Mouse (Mus musculus): ENCODE results near the gene Dhrs13.
A peak's percentile ranks its signal among the peaks of the same experiment; 100 is the strongest.

The Dhrs13 gene

GRCm38 (mm10) chr11:78031947-78032808, at the start of gene Dhrs13:
Dhrs13 (plus strand) TSS chr11:78032280.
- peak; percentile 74 for DNase-seq (ENCODE audit: low read depth, low spot score)

GRCm38 (mm10) chr11:77982441-77982905, 49.6 kb upstream of the Dhrs13 start, which contains the start of gene Phf12:
Phf12 (plus strand) TSS chr11:77982754.
- peak; percentile 100 for DNase-seq (ENCODE audit: low read depth, low spot score)

GRCm38 (mm10) chr11:77983191-77983936, 48.7 kb upstream of the Dhrs13 start:
- DNase-seq (ENCODE audit: low read depth, low spot score): peak; percentile 33

GRCm38 (mm10) chr11:77983937-77984835, 47.9 kb upstream of the Dhrs13 start:
- peak; percentile 35 for DNase-seq (ENCODE audit: low read depth, low spot score)

GRCm38 (mm10) chr11:77984836-77985231, 47.2 kb upstream of the Dhrs13 start:
- DNase-seq (ENCODE audit: low read depth, low spot score): no peak

- DNase-seq (ENCODE audit: low read depth, low spot score): no peak
Observed at GRCm38 (mm10) chr11:77985541-77986065, 46.5 kb upstream of the Dhrs13 start.

GRCm38 (mm10) chr11:77989071-77989690, 42.9 kb upstream of the Dhrs13 start:
- DNase-seq (ENCODE audit: low read depth, low spot score): no peak

- DNase-seq (ENCODE audit: low read depth, low spot score): peak; percentile 21
Observed at GRCm38 (mm10) chr11:77995556-77995955, 36.5 kb upstream of the Dhrs13 start.

GRCm38 (mm10) chr11:78006446-78006845, 25.6 kb upstream of the Dhrs13 start:
- peak; percentile 42 for DNase-seq (ENCODE audit: low read depth, low spot score)

DNA sequence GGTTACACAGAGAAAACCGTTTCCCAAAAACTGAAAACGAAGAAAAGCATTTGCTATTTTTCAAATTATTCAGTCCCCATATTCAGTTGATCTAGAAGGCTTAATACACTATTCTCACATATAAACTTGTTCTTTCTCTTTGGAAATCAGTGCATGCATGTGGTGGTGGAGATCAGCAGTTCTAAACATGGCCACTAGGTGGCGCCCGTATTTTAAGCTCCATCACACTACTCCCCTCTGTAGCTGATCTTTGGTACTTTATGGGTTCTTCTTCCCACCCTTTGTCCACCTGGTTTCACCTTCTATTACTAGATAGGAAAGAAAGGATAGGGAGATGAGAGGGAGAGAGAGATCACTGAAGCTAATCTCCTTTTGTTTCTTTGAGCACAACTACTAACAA, 12.4 kb upstream of the Dhrs13 start:
- peak; percentile 54 for DNase-seq (ENCODE audit: low read depth, low spot score)

- DNase-seq (ENCODE audit: low read depth, low spot score): no peak
Observed at GRCm38 (mm10) chr11:78023607-78024006, 8.5 kb upstream of the Dhrs13 start.

GRCm38 (mm10) chr11:78029240-78029639, 2.8 kb upstream of the Dhrs13 start:
- DNase-seq (ENCODE audit: low read depth, low spot score): no peak

- DNase-seq (ENCODE audit: low read depth, low spot score): no peak
Observed at GRCm38 (mm10) chr11:78030600-78030999, 1.5 kb upstream of the Dhrs13 start.

- no peak for DNase-seq (ENCODE audit: low read depth, low spot score)
Observed at GRCm38 (mm10) chr11:78031389-78031788, 691 bp upstream of the Dhrs13 start.

DNA sequence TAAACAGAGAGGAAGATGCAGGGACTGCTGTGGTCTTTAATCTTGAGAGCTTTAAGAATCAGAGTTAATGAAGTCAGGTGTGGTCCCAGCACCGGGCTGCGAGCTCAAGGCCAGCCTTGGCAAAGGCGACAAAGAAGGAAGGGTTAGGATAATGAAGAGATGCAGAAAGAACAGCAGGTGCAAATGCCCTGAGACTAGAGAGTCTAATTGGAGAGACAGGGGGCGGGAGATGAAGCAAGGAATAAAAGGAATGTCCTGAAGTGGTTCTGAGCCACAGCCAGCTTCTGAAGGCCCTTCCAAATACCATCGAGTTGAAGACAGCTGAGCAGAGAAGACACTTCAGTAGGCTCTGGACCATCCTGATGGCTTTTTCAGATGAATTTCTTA, 722 bp downstream of the Dhrs13 start:
- no peak for DNase-seq (ENCODE audit: low read depth, low spot score)

GRCm38 (mm10) chr11:78033931-78034617, 2.0 kb downstream of the Dhrs13 start:
- no peak for DNase-seq (ENCODE audit: low read depth, low spot score)

GRCm38 (mm10) chr11:78036791-78037190, 4.7 kb downstream of the Dhrs13 start:
- DNase-seq (ENCODE audit: low read depth, low spot score): no peak

DNA sequence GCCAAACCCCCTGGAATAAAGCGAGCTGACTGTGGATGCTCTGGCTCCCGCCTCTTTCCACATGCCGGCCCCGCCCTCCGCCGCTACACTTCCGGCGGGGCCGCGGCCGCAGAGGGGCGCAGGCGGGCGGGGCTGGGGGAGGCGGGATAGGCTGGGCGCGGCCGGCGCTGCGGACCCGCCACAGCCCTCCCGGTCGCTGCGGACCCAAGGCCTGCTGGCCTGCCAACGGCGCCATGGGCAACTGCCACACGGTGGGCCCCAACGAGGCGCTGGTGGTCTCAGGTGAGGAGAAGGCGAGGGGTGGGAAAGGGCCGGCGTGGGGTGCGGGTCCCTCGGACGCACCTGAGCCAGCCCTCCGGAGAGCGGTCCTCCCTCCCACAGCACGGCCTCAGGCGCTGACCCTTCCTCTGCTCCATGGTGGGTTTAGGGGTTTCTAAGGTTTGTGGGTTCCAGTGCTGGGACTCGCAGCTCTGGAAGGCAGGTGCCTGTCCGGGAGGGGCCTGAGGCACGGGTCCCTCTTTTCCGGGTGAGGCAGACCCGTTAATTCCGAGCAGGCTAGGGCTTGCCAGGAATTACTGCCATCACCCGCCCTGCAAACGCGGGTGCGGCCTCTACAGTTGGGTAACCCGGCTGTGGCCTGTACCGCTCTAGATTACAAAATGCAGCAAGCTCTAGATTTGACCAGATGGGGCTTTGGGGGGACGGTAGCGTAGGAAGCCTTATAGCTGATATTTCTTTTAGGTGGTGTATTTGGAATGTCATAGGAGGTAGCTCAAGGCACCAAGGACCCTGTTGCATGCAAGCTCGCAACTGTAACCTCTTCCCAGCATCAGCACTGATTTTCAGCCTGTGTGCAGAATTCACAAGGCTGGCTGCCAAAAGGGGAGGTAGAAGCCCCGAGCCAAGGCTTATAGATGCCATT, 6.0 kb downstream of the Dhrs13 start, which contains the start of gene Flot2:
Flot2 (plus strand) TSS at position 101 of the 922 bp plus-strand sequence.
- DNase-seq (ENCODE audit: low read depth, low spot score): no peak

DNA sequence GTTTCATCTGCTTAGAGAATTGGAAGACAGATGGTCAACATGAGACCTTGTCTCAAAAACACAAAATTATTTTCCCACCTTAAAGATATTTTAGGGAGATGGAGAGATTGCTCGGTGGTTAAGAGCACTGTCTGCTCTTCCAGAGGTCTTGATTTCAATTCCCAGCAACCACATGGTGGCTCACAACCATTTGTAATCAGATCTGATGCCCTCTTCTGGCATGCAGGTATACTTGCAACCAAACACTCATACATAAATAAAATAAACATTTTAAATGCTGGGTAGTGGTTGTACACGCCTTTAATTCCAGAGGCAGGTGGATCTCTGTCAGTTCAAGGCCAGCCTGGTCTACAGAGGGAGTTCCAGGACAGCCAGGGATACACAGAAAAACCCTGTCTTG, 8.8 kb downstream of the Dhrs13 start:
- no peak for DNase-seq (ENCODE audit: low read depth, low spot score)
